Mouse (Mus musculus) CH12.LX (cell line): ENCODE data around the gene Sec11a. TPM values are rescaled to one million over a fixed set of nuclear protein-coding genes. Genes with fewer than 3 reads are reported as not detected.
"Not testable (repeated sequence)": the region's sequence is repeated elsewhere in the genome, so short reads cannot be mapped to it uniquely, and the experiment has no call there.

ENCODE experiments used
- DNase-seq: peaks from one replicate; pipeline ENCODE4 v3.0.0-alpha.2; 2013; ENCODE audit errors: extremely low read depth
- H3K27ac ChIP-seq: 2 replicates; pipeline ENCODE4 v1.5.1; 2012; ENCODE audit warnings: low read depth, mild to moderate bottlenecking, control low read depth, moderate library complexity; ENCODE audit not compliant: insufficient read depth
- H3K27me3 ChIP-seq: replicated peaks from 2 replicates; pipeline ENCODE3; 2012; ENCODE audit warnings: inconsistent platforms
- H3K36me3 ChIP-seq, 2 experiments: replicated peaks in 1 of 2; 2 replicates each; pipeline versions ENCODE3 to v1.6.1; 2012; ENCODE audit warnings: inconsistent platforms in 1 of 2, low read length in 1 of 2, mild to moderate bottlenecking in 1 of 2, mixed read lengths in 1 of 2, moderate library complexity in 1 of 2; ENCODE audit not compliant: control insufficient read depth in 1 of 2, insufficient read depth in 1 of 2
- H3K4me1 ChIP-seq, 2 experiments: 2 replicates each; pipeline ENCODE4 v1.6.1; 2012; ENCODE audit warnings: inconsistent platforms in 1 of 2, moderate library complexity in 1 of 2; ENCODE audit not compliant: insufficient read depth in 2 of 2, control insufficient read depth in 1 of 2
- H3K4me2 ChIP-seq: 2 replicates; pipeline ENCODE4 v1.6.1; 2012; ENCODE audit warnings: low read depth, mild to moderate bottlenecking, control low read depth; ENCODE audit not compliant: poor library complexity, insufficient read depth, severe bottlenecking
- H3K4me3 ChIP-seq, 3 experiments: fragments of 150-350 bp in 1 of 3; sonication (generic) in 1 of 3; replicated peaks in 1 of 3; 2 replicates each; pipeline versions ENCODE3 to v1.5.1; 2011 to 2012; ENCODE audit warnings: low read depth in 2 of 3, low read length in 2 of 3, mild to moderate bottlenecking in 2 of 3, moderate library complexity in 2 of 3, control low read depth in 1 of 3, improper control_type of control experiment in 1 of 3, inconsistent platforms in 1 of 3, mixed read lengths in 1 of 3; ENCODE audit not compliant: poor library complexity in 1 of 3
- H3K79me2 ChIP-seq: replicated peaks from 2 replicates; pipeline ENCODE4 v1.6.1; 2012; ENCODE audit warnings: mild to moderate bottlenecking, moderate library complexity; ENCODE audit not compliant: control insufficient read depth, poor library complexity, insufficient read depth, severe bottlenecking; ENCODE audit errors: extremely low read depth
- H3K9ac ChIP-seq: 2 replicates; pipeline ENCODE4 v1.6.1; 2012; ENCODE audit warnings: low read depth, mild to moderate bottlenecking, control low read depth, moderate library complexity; ENCODE audit not compliant: insufficient read depth
- H3K9me3 ChIP-seq: replicated peaks from 2 replicates; pipeline ENCODE3; 2012; ENCODE audit warnings: low read length, inconsistent platforms, mixed read lengths
- CHD1 ChIP-seq: IDR thresholded peaks from 2 replicates; pipeline ENCODE4 v1.6.1; 2012; ENCODE audit warnings: low read depth, low read length, improper control_type of control experiment, inconsistent platforms
- ELF1 ChIP-seq: IDR thresholded peaks from 2 replicates; pipeline ENCODE4 v1.6.1; 2014; ENCODE audit warnings: low read depth, mild to moderate bottlenecking, inconsistent platforms, low read length, improper control_type of control experiment
- HCFC1 ChIP-seq: IDR thresholded peaks from 2 replicates; pipeline ENCODE4 v1.6.1; 2012; ENCODE audit warnings: low read depth, mild to moderate bottlenecking, inconsistent platforms, low read length, improper control_type of control experiment
- MAFK ChIP-seq: IDR thresholded peaks from 2 replicates; pipeline ENCODE4 v1.6.1; 2011; ENCODE audit warnings: low read length, improper control_type of control experiment; ENCODE audit not compliant: insufficient replicate concordance
- MEF2A ChIP-seq: IDR thresholded peaks from 2 replicates; pipeline ENCODE4 v1.6.1; 2014; ENCODE audit warnings: low read depth, mild to moderate bottlenecking, inconsistent platforms, low read length, improper control_type of control experiment, borderline replicate concordance
- NELFE ChIP-seq: IDR thresholded peaks from 2 replicates; pipeline ENCODE4 v1.6.1; 2011; ENCODE audit warnings: low read depth, low read length, improper control_type of control experiment
- PAX5 ChIP-seq: IDR thresholded peaks from 2 replicates; pipeline ENCODE4 v1.6.1; 2012; ENCODE audit warnings: low read length, inconsistent platforms, mixed read lengths
- POLR2A ChIP-seq: IDR thresholded peaks from 2 replicates; pipeline ENCODE4 v1.6.1; 2011; ENCODE audit warnings: low read depth, mild to moderate bottlenecking, improper control_type of control experiment, low read length
- POLR2AphosphoS2 ChIP-seq: IDR thresholded peaks from 2 replicates; pipeline ENCODE4 v1.6.1; 2011; ENCODE audit warnings: low read depth, low read length, improper control_type of control experiment
- RCOR1 ChIP-seq: conservative IDR thresholded peaks from 2 replicates; pipeline ENCODE4 v1.6.1; 2012; ENCODE audit warnings: low read depth, mild to moderate bottlenecking, inconsistent platforms, low read length, improper control_type of control experiment
- SMC3 ChIP-seq: IDR thresholded peaks from 2 replicates; pipeline ENCODE4 v1.6.1; 2011; ENCODE audit warnings: low read depth, low read length, improper control_type of control experiment
- TBP ChIP-seq: conservative IDR thresholded peaks from 2 replicates; pipeline ENCODE4 v1.6.1; 2011; ENCODE audit warnings: low read depth, low read length, improper control_type of control experiment
- TCF12 ChIP-seq: IDR thresholded peaks from 2 replicates; pipeline ENCODE4 v1.6.1; 2014; ENCODE audit warnings: low read depth, mild to moderate bottlenecking, inconsistent platforms, low read length, improper control_type of control experiment
- UBTF ChIP-seq: IDR thresholded peaks from 2 replicates; pipeline ENCODE4 v1.6.1; 2012; ENCODE audit warnings: low read depth, mild to moderate bottlenecking, inconsistent platforms, low read length, improper control_type of control experiment, moderate library complexity
- ZNF384 ChIP-seq: IDR thresholded peaks from 2 replicates; pipeline ENCODE4 v1.6.1; 2012; ENCODE audit warnings: low read depth, low read length, improper control_type of control experiment, inconsistent platforms
- dilution Hi-C: fragments of 300-500 bp; cut with MboI; formaldehyde crosslinking; loops from 2 replicates; pipeline ENCODE4 v1.14.3; 2020; ENCODE audit warnings: low sequenced_read_pairs; ENCODE audit not compliant: extremely low pct_unique_long_range_greater_than_20kb, extremely low pct_ligation_motif_present
- in situ Hi-C: fragments of 300-500 bp; cut with MboI; formaldehyde crosslinking; loops from 3 replicates; pipeline ENCODE4 v1.14.3; 2019; ENCODE audit warnings: low sequenced_read_pairs, low pct_ligation_motif_present, low pct_unique_long_range_greater_than_20kb, mixed read lengths
- polyA plus RNA-seq: library from polyadenylated mRNA; unstranded; fragments of >175 nt; gene quantifications from 2 replicates; pipeline ENCODE4 v1.2.1, GENCODE M21; 2012; ENCODE audit warnings: low read depth; ENCODE audit not compliant: insufficient read length
- total RNA-seq, 2 experiments: library from RNA; depleted of rRNA; stranded (reverse); fragments of 300-350 nt in 1 of 2; fragments of >200 nt in 1 of 2; gene quantifications; 2 replicates each; pipeline ENCODE4 v1.2.3; 2012 to 2014

Sec11a gene
- total and polyA plus RNA-seq, 3 experiments, result 93.5 to 141 (median 126) TPM

DNA sequence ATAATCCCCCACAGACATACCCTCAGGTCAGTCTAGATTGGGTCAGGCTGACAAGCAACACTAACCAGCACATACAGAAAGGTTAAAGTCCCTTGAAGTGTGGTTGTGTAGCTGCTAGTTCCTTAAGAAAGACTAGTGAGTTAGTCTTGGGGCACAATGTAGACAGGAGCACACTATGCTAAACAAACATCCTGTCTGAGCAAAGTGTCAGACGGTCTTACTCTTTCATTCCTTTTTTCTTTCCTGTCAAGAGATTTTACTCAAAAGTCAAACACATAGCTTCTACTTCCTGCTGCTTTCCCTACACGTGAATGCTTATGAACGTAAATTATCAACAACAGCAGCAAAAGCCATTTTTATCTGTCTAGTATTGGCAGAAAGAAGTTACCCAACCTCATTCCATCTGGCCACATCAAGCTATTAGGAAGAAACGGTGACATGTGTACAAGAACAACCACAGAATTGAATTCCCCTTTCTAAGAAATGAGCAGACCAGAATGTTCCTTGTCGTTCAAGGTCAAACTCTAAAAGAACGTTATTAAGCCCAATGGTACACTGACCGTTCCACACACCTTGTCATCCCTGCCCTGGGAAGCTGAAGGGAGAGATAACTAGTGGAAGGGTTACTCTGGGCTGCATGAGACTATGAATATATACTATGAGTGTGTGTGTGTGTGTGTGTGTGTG, 10.8 kb downstream of the Sec11a start:
- in situ Hi-C loops, dilution Hi-C loops, H3K27ac ChIP-seq: not testable (repeated sequence)

DNA sequence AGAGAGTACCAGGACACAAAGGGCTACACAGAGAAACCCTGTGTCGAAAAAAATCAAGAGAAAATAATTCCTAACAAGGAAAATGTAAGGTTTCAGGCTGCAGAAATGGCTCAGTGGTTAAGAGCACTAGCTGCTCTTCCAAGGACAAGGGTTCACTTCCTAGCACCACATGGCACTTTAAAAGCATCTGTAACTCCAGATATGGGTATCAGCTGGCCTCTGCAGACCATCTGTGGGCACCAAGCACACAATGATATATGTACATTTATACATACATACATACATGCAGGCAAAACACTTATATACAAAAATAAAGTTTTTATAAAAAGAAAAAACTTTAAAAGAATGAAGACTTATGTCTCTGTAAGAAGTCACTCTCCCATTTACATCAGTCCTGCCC, 11.7 kb downstream of the Sec11a start:
- in situ Hi-C loops (no loop called here), dilution Hi-C loops (no loop called here)
- Histone ChIP-seq H3K27me3 (no peaks in the 10 kb centered on the region), H3K79me2 (peaks cover 27% of the 10 kb centered on the region; the same call in 1 of the 2 replicates), H3K27ac (no peak overlapping the region), H3K4me3 (no peak overlapping the region), H3K9ac (no peak overlapping the region), H3K4me1 (peaks cover 2 to 16% of the 10 kb centered on the region in 2 experiments; a peak in 2 of 4 replicates), H3K36me3 (peaks cover 35 to 61% of the 10 kb centered on the region in 2 experiments), H3K9me3 (no peaks in the 10 kb centered on the region), H3K4me2 (no peak overlapping the region)
- DNase-seq, result no peak
- TF ChIP-seq TBP (no peak), MEF2A (no peak), CHD1 (no peak), PAX5 (no peak), TCF12 (no peak), POLR2A (no peak), RCOR1 (no peak), HCFC1 (no peak), MAFK (no peak), NELFE (no peak), ZNF384 (no peak), ELF1 (no peak), UBTF (no peak), SMC3 (no peak), POLR2AphosphoS2 (no peak)

More for the DNA sequence above, 10.8 kb downstream of the Sec11a start:
- H3K4me1 ChIP-seq, result peaks cover 2 to 19% of the 10 kb centered on the region in 2 experiments; a peak in 2 of 4 replicates
- peaks cover 31% of the 10 kb centered on the region for H3K79me2 ChIP-seq
- not testable (repeated sequence) for H3K27me3 ChIP-seq, H3K4me3 ChIP-seq, H3K9me3 ChIP-seq, DNase-seq, H3K4me2 ChIP-seq, H3K9ac ChIP-seq
- peaks cover 27 to 58% of the 10 kb centered on the region in 2 experiments for H3K36me3 ChIP-seq
